Mouse (Mus musculus) cerebellum, adult 2 months (tissue): ENCODE results near the gene Dcaf17. TPM values are rescaled to one million over a fixed set of nuclear protein-coding genes. Genes with fewer than 3 reads are reported as not detected.

Experiments used
- DNase-seq, 2 experiments: peaks; one replicate each; pipeline ENCODE4 v3.0.0; 2021
- H3K27ac ChIP-seq: fragments of 200-500 bp; 2 replicates; pipeline ENCODE4 v1.5.1; 2012; ENCODE audit warnings: low read length, control low read depth, inconsistent platforms; ENCODE audit not compliant: insufficient read depth
- H3K27me3 ChIP-seq: fragments of 200-500 bp; 2 replicates; pipeline ENCODE4 v1.6.1; 2012; ENCODE audit warnings: inconsistent platforms, mild to moderate bottlenecking, low read length, moderate library complexity; ENCODE audit not compliant: control insufficient read depth, insufficient read depth
- H3K4me1 ChIP-seq: fragments of 200-500 bp; 2 replicates; pipeline ENCODE4 v1.6.1; 2011; ENCODE audit warnings: low read length; ENCODE audit not compliant: control insufficient read depth, insufficient read depth
- H3K4me3 ChIP-seq: fragments of 200-500 bp; replicated peaks from 2 replicates; pipeline ENCODE3; 2011; ENCODE audit warnings: mild to moderate bottlenecking, low read depth, low read length, control low read depth; ENCODE audit not compliant: insufficient read depth
- CTCF ChIP-seq: fragments of 200-500 bp; IDR thresholded peaks from 2 replicates; pipeline ENCODE4 v1.5.1; 2011; ENCODE audit warnings: low read depth, mild to moderate bottlenecking, control low read depth, low read length, moderate library complexity, borderline replicate concordance; ENCODE audit not compliant: insufficient read depth
- POLR2A ChIP-seq: fragments of 200-500 bp; IDR thresholded peaks from 2 replicates; pipeline ENCODE4 v1.6.1; 2011; ENCODE audit warnings: low read length, control low read depth, borderline replicate concordance; ENCODE audit not compliant: insufficient read depth
- WGBS: fragments of 180-500 bp; shearing (Covaris S2); methylation state at CpG from one replicate; pipeline ENCODE4 v1.1.7; 2018; 5-methylcytosine and 5-hydroxymethylcytosine counted together
- polyA plus RNA-seq: library from polyadenylated mRNA; depleted of rRNA; stranded (reverse); fragments of >200 nt; gene quantifications from 2 replicates; pipeline ENCODE4 v1.2.3, GENCODE M21; 2012

Dcaf17 gene
- polyA plus RNA-seq, 1 experiment = 7.4 TPM

GRCm38 (mm10) chr2:71127779-71128534, 72.8 kb downstream of the Dcaf17 start:
- Histone ChIP-seq H3K27ac (no peak overlapping the region), H3K4me3 (no peak overlapping the region), H3K27me3 (no peaks in the 10 kb centered on the region), H3K4me1 (no peaks in the 10 kb centered on the region)
- TF ChIP-seq POLR2A (no peak), CTCF (no peak)
- WGBS = 83% methylated on average over 10 of the region's 10 CpGs
- DNase-seq = no peak

DNA sequence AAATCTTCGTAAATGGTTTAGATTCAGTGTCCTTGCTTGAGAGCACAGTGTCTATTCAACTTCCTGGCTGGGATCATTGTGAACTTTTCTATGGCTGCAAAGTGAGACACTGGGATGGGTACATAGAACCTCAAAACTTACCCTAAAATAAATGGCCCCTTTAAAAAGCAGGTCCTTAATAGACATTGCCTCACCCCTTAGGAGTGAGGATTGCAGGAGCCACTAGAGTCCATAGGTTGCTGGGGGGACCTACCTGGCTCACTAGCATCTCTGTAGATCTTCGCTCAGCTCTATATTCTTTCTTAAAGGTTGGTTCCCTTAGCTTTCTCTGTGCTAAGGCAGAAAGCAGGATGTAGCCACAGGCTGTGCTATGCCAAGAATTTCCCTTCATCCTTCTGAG, 75.2 kb downstream of the Dcaf17 start:
- TF ChIP-seq CTCF (no peak), POLR2A (no peak)
- Histone ChIP-seq H3K4me1 (no peaks in the 10 kb centered on the region), H3K4me3 (no peak overlapping the region), H3K27me3 (no peaks in the 10 kb centered on the region), H3K27ac (no peak overlapping the region)
- no peak for DNase-seq
- 96% methylated on average over 2 of the region's 2 CpGs for WGBS

DNA sequence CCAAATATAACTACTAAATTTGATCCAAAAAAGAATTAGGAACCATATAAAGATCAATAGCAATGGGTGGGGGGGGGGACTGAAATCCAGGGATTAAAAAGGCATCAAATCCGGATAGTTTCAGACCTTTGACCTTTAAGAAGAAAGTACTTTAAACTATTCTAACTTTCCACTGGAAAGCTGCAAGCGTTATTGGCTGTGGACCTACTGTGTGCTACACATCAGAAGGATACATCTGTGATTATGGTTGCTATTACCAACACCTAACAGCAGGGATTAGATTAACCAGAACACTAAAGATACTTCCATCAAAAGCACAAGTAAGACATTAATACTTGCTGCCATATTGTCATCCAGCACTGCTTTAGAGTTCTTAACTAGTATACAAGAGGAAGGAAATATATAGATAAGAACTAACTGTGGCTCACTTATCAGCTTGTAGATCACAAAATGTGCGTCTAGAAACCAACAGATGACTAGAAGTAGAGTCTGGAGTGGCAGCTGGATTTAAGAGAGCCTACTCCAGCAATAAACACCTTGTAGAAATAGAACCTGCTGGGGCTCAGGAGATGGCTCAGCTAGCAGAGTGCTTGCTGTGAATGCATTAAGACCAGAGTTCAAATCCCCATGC, 76.9 kb downstream of the Dcaf17 start:
- Histone ChIP-seq H3K27me3 (no peaks in the 10 kb centered on the region), H3K4me1 (no peaks in the 10 kb centered on the region), H3K27ac (no peak overlapping the region), H3K4me3 (no peak overlapping the region)
- DNase-seq = no peak
- 90% methylated on average over 3 of the region's 3 CpGs for WGBS
- TF ChIP-seq CTCF (no peak), POLR2A (no peak)

DNA sequence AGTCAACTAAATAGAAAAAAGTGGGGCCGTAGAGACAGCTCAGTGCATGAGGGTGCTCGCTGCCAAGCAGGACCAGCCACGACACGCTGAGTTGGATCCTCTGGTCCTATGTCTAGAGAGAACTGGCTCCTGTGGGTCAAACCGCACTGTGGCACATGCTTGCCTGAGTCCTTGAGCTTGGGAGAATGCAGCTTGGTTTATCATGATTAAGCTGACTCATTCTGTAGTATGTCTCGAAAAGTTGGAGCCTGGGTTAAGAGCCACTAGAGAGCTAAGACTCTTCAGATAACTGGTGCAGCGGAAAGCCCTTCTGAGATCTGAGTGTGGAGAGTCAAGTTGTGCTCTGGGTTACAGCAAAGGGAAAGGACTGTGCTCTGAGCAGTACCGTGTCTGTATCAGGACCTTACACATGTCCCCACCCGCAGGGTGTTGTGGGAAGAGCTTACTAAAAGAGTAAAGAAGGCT, 78.9 kb downstream of the Dcaf17 start:
- WGBS = 87% methylated on average over 9 of the region's 9 CpGs
- Histone ChIP-seq H3K4me3 (no peak overlapping the region), H3K27me3 (no peaks in the 10 kb centered on the region), H3K4me1 (no peaks in the 10 kb centered on the region), H3K27ac (no peak overlapping the region)
- no peak for DNase-seq
- TF ChIP-seq POLR2A = no peak
- no peak for TF ChIP-seq CTCF

GRCm38 (mm10) chr2:71134836-71135235, 79.7 kb downstream of the Dcaf17 start:
- WGBS = 78% methylated on average over 5 of the region's 5 CpGs
- no peaks in the 10 kb centered on the region for H3K4me1 ChIP-seq
- H3K27me3 ChIP-seq = no peaks in the 10 kb centered on the region
- no peak overlapping the region for H3K27ac ChIP-seq
- no peak for TF ChIP-seq CTCF
- H3K4me3 ChIP-seq = no peak overlapping the region
- no peak for DNase-seq

GRCm38 (mm10) chr2:71140622-71141021, 85.5 kb downstream of the Dcaf17 start:
- H3K4me1 ChIP-seq = no peaks in the 10 kb centered on the region; the same call in 1 of the 2 replicates
- no peak for DNase-seq
- H3K4me3 ChIP-seq = no peak overlapping the region
- TF ChIP-seq CTCF (no peak), POLR2A (no peak)
- H3K27me3 ChIP-seq = no peaks in the 10 kb centered on the region
- H3K27ac ChIP-seq = no peak overlapping the region
- 70% methylated on average over 4 of the region's 4 CpGs for WGBS

DNA sequence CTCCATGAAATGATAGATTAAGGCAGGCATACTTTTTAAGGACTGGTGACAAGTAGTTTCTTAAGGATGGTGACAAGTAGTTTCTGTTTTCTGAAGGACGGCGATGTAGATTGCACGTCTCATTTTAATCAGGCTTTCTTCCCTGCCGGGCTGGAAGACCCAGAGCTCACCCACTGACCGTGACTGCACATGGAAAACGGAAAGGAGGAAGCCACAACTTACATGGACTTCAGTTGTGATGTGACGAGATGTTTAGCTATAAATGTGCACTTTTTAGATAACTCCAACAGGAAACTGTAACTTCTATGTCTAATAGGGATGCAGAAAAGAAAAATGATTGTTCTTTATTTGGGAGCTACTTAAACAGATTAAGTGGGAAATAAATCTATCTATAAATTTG, 87.3 kb downstream of the Dcaf17 start:
- H3K4me1 ChIP-seq = no peaks in the 10 kb centered on the region; the same call in 1 of the 2 replicates
- H3K4me3 ChIP-seq = no peak overlapping the region
- no peaks in the 10 kb centered on the region for H3K27me3 ChIP-seq
- DNase-seq = no peak
- TF ChIP-seq POLR2A (no peak), CTCF (no peak)
- H3K27ac ChIP-seq = no peak overlapping the region
- 60% methylated on average over 7 of the region's 7 CpGs for WGBS

DNA sequence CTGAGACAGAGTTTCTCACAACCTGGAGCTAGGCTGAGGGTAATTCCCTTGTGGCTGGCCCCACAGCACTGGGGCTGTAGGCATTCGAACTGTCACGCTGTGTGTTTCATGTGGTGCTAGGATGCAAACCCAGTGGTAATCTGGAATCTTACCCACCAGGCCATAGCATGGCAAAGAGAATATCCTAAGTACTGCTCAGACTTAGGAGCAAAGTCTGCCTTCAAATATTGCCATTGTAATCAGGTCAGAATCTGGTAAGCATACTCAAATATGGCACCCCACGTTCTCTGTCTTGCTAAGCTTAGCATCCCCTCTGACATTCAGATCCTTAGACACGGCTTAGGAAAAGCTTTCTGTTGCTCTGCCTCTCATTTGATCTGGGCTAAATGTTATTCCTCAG, 90.7 kb downstream of the Dcaf17 start:
- Histone ChIP-seq H3K4me3 (no peak overlapping the region), H3K4me1 (no peaks in the 10 kb centered on the region; the same call in 1 of the 2 replicates), H3K27me3 (no peaks in the 10 kb centered on the region), H3K27ac (no peak overlapping the region)
- DNase-seq = no peak
- 82% methylated on average over 4 of the region's 4 CpGs for WGBS
- no peak for TF ChIP-seq POLR2A
